23 mouse cellular contexts compared by ENCODE assay signal in genomic region chr8:72736868-72737267, GRCm38 (mm10).
"Had no signal": no experiment of that assay in that cellular context is flagged by ENCODE, and none has a peak within 500 bp of the region (broad histone marks: within the 10 kb centered on the region; RNA-seq: fewer than 3 reads in every experiment).

No protein-coding gene starts in this region.

- DNase-seq: gastrocnemius, adult 2 months; gastrocnemius, postnatal 10 days; gastrocnemius, postnatal 25 days; heart, adult 18-20 months; heart, postnatal 10 days; heart, postnatal 4 days; kidney, adult 18-20 months; kidney, adult 8-10 months; kidney, postnatal 10 days; kidney, postnatal 25 days; kidney, postnatal 4 days; liver had no signal

- H3K9me3 ChIP-seq: heart, embryonic 10.5 days; heart, embryonic 12.5 days; hindbrain, embryonic 10.5 days; hindbrain, embryonic 12.5 days had no signal

- H3K4me1 ChIP-seq: heart, embryonic 10.5 days; heart, embryonic 12.5 days; hindbrain, embryonic 10.5 days; hindbrain, embryonic 12.5 days had no signal

- ATAC-seq: forebrain, embryonic 16.5 days; hindbrain, embryonic 16.5 days; inflammation-experienced regulatory T-cells, adult 6 months; intestine, embryonic 16.5 days had no signal

- H3K4me3 ChIP-seq: gastrocnemius, adult 2 months; heart, embryonic 10.5 days; heart, embryonic 12.5 days; hindbrain, embryonic 10.5 days; hindbrain, embryonic 12.5 days; layer of hippocampus, adult 2 months; left cerebral cortex, adult 2 months had no signal

- H3K9ac ChIP-seq: heart, embryonic 12.5 days; hindbrain, embryonic 12.5 days; hindbrain, embryonic 14.5 days had no signal

- H3K27me3 ChIP-seq: heart, embryonic 12.5 days; hindbrain, embryonic 12.5 days had no signal

- H3K27ac ChIP-seq: gastrocnemius, adult 2 months; heart, embryonic 10.5 days; hindbrain, embryonic 10.5 days; hindbrain, embryonic 12.5 days; hindbrain, embryonic 14.5 days; layer of hippocampus, adult 2 months; left cerebral cortex, adult 2 months had no signal

- H3K4me2 ChIP-seq: heart, embryonic 12.5 days; hindbrain, embryonic 12.5 days; hindbrain, embryonic 14.5 days had no signal
